Mouse (Mus musculus) MEL (cell line): Measurements from ENCODE around the gene Acrv1. TPM values are rescaled to one million over a fixed set of nuclear protein-coding genes. Genes with fewer than 3 reads are reported as not detected.

Experiments
- DNase-seq: peaks from one replicate; pipeline ENCODE4 v3.0.0; 2011; ENCODE audit warnings: low read depth, low spot score
- H3K27ac ChIP-seq: 2 replicates; pipeline ENCODE4 v1.5.1; 2012; ENCODE audit warnings: low read depth, mild to moderate bottlenecking, control low read depth, low read length, moderate library complexity; ENCODE audit not compliant: control insufficient read depth
- H3K27me3 ChIP-seq, 2 experiments: fragments of 150-350 bp in 1 of 2; sonication (generic) in 1 of 2; 2 replicates each; pipeline ENCODE4 v1.6.1; 2012; ENCODE audit warnings: low read length in 2 of 2, mild to moderate bottlenecking in 2 of 2, improper control_type of control experiment in 1 of 2, moderate library complexity in 1 of 2; ENCODE audit not compliant: insufficient read depth in 2 of 2, control insufficient read depth in 1 of 2
- H3K36me3 ChIP-seq, 2 experiments: 2 replicates each; pipeline ENCODE4 v1.6.1; 2012 to 2014; ENCODE audit warnings: low read length in 2 of 2, improper control_type of control experiment in 1 of 2, inconsistent platforms in 1 of 2, mild to moderate bottlenecking in 1 of 2; ENCODE audit not compliant: insufficient read depth in 2 of 2, control insufficient read depth in 1 of 2
- H3K4me1 ChIP-seq, 2 experiments: fragments of 150-350 bp in 1 of 2; sonication (generic) in 1 of 2; 2 replicates each; pipeline ENCODE4 v1.6.1; 2012; ENCODE audit warnings: low read length in 2 of 2, improper control_type of control experiment in 1 of 2, mild to moderate bottlenecking in 1 of 2; ENCODE audit not compliant: insufficient read depth in 2 of 2, control insufficient read depth in 1 of 2
- H3K4me3 ChIP-seq, 2 experiments: fragments of 150-350 bp in 1 of 2; sonication (generic) in 1 of 2; 2 replicates each; pipeline ENCODE4 v1.5.1; 2012; ENCODE audit warnings: low read depth in 2 of 2, low read length in 2 of 2, mild to moderate bottlenecking in 2 of 2, moderate library complexity in 2 of 2, control low read depth in 1 of 2, improper control_type of control experiment in 1 of 2; ENCODE audit not compliant: control insufficient read depth in 1 of 2, insufficient read depth in 1 of 2
- H3K79me2 ChIP-seq: 2 replicates; pipeline ENCODE4 v1.6.1; 2012; ENCODE audit warnings: mild to moderate bottlenecking, low read length, moderate library complexity; ENCODE audit not compliant: control insufficient read depth, poor library complexity, insufficient read depth
- H3K9ac ChIP-seq: 2 replicates; pipeline ENCODE4 v1.6.1; 2012; ENCODE audit warnings: low read depth, mild to moderate bottlenecking, control low read depth, low read length, moderate library complexity; ENCODE audit not compliant: control insufficient read depth, poor library complexity, severe bottlenecking
- H3K9me3 ChIP-seq: fragments of 150-350 bp; sonication (generic); replicated peaks from 2 replicates; pipeline ENCODE4 v1.6.1; 2012; ENCODE audit warnings: mild to moderate bottlenecking, low read length, improper control_type of control experiment, moderate library complexity; ENCODE audit not compliant: insufficient read depth
- CHD1 ChIP-seq: IDR thresholded peaks from 2 replicates; pipeline ENCODE4 v1.6.1; 2012; ENCODE audit warnings: low read depth, mild to moderate bottlenecking, inconsistent platforms, low read length, improper control_type of control experiment
- CHD2 ChIP-seq: IDR thresholded peaks from 2 replicates; pipeline ENCODE4 v1.6.1; 2011; ENCODE audit warnings: low read length, improper control_type of control experiment
- CTCF ChIP-seq, 3 experiments: IDR thresholded peaks in 2 of 3; conservative IDR thresholded peaks in 1 of 3; 2 replicates each; pipeline ENCODE4 v1.5.1; 2011 to 2012; ENCODE audit warnings: low read length in 3 of 3, low read depth in 2 of 3, mild to moderate bottlenecking in 2 of 3, improper control_type of control experiment in 1 of 3, inconsistent platforms in 1 of 3, mixed read lengths in 1 of 3, moderate library complexity in 1 of 3; ENCODE audit not compliant: control insufficient read depth in 1 of 3, insufficient read depth in 1 of 3, poor library complexity in 1 of 3, severe bottlenecking in 1 of 3
- EP300 ChIP-seq, 2 experiments: IDR thresholded peaks; 2 replicates each; pipeline ENCODE4 v1.6.1; 2011; ENCODE audit warnings: improper control_type of control experiment in 2 of 2, low read length in 2 of 2, low read depth in 1 of 2, mild to moderate bottlenecking in 1 of 2
- ETS1 ChIP-seq: IDR thresholded peaks from 2 replicates; pipeline ENCODE4 v1.6.1; 2012; ENCODE audit warnings: low read depth, mild to moderate bottlenecking, inconsistent platforms, low read length, improper control_type of control experiment, moderate library complexity
- GATA1 ChIP-seq: IDR thresholded peaks from 2 replicates; pipeline ENCODE4 v1.6.1; 2011; ENCODE audit warnings: low read depth, low read length, improper control_type of control experiment
- HCFC1 ChIP-seq: IDR thresholded peaks from 2 replicates; pipeline ENCODE4 v1.6.1; 2012; ENCODE audit warnings: low read depth, mild to moderate bottlenecking, inconsistent platforms, low read length, improper control_type of control experiment, moderate library complexity
- MAZ ChIP-seq: IDR thresholded peaks from 2 replicates; pipeline ENCODE4 v1.6.1; 2012; ENCODE audit warnings: low read depth, mild to moderate bottlenecking, inconsistent platforms, low read length, improper control_type of control experiment
- MEF2A ChIP-seq: IDR thresholded peaks from 2 replicates; pipeline ENCODE4 v1.6.1; 2014; ENCODE audit warnings: low read depth, mild to moderate bottlenecking, inconsistent platforms, low read length, improper control_type of control experiment; ENCODE audit not compliant: poor library complexity, insufficient replicate concordance, severe bottlenecking; ENCODE audit errors: extremely low read depth
- MXI1 ChIP-seq: IDR thresholded peaks from 2 replicates; pipeline ENCODE4 v1.6.1; 2011; ENCODE audit warnings: mild to moderate bottlenecking, low read depth, low read length, improper control_type of control experiment
- MYB ChIP-seq: IDR thresholded peaks from 2 replicates; pipeline ENCODE4 v1.6.1; 2011; ENCODE audit warnings: mild to moderate bottlenecking, low read depth, low read length, improper control_type of control experiment
- MYC ChIP-seq: IDR thresholded peaks from 2 replicates; pipeline ENCODE4 v1.6.1; 2011; ENCODE audit warnings: low read depth, mild to moderate bottlenecking, low read length, improper control_type of control experiment, moderate library complexity
- NELFE ChIP-seq: IDR thresholded peaks from 2 replicates; pipeline ENCODE4 v1.6.1; 2011; ENCODE audit warnings: low read depth, low read length, improper control_type of control experiment
- POLR2A ChIP-seq, 2 experiments: IDR thresholded peaks; 2 replicates each; pipeline ENCODE4 v1.6.1; 2011 to 2012; ENCODE audit warnings: low read length in 2 of 2, mild to moderate bottlenecking in 2 of 2, control low read depth in 1 of 2, improper control_type of control experiment in 1 of 2, low read depth in 1 of 2, moderate library complexity in 1 of 2; ENCODE audit not compliant: control insufficient read depth in 1 of 2, insufficient read depth in 1 of 2, poor library complexity in 1 of 2
- POLR2AphosphoS2 ChIP-seq: IDR thresholded peaks from 2 replicates; pipeline ENCODE4 v1.6.1; 2011; ENCODE audit warnings: low read length, improper control_type of control experiment
- RAD21 ChIP-seq: IDR thresholded peaks from 2 replicates; pipeline ENCODE4 v1.6.1; 2011; ENCODE audit warnings: mild to moderate bottlenecking, low read depth, low read length, improper control_type of control experiment
- RCOR1 ChIP-seq: IDR thresholded peaks from 2 replicates; pipeline ENCODE4 v1.6.1; 2012; ENCODE audit warnings: low read depth, mild to moderate bottlenecking, inconsistent platforms, low read length, improper control_type of control experiment
- SIN3A ChIP-seq: IDR thresholded peaks from 2 replicates; pipeline ENCODE4 v1.6.1; 2012; ENCODE audit warnings: low read length, improper control_type of control experiment, inconsistent platforms
- SMC3 ChIP-seq: IDR thresholded peaks from 2 replicates; pipeline ENCODE4 v1.6.1; 2011; ENCODE audit warnings: low read depth, low read length, improper control_type of control experiment
- TAL1 ChIP-seq: IDR thresholded peaks from 2 replicates; pipeline ENCODE4 v1.6.1; 2012; ENCODE audit warnings: mild to moderate bottlenecking, inconsistent platforms, low read length, moderate library complexity, mixed read lengths
- TBP ChIP-seq: IDR thresholded peaks from 2 replicates; pipeline ENCODE4 v1.8.0; 2011; ENCODE audit warnings: low read depth, low read length, improper control_type of control experiment
- UBTF ChIP-seq: IDR thresholded peaks from 2 replicates; pipeline ENCODE4 v1.6.1; 2012; ENCODE audit warnings: low read depth, mild to moderate bottlenecking, inconsistent platforms, low read length, improper control_type of control experiment, moderate library complexity, borderline replicate concordance; ENCODE audit not compliant: insufficient read depth
- USF1 ChIP-seq: IDR thresholded peaks from 2 replicates; pipeline ENCODE4 v1.6.1; 2014; ENCODE audit warnings: low read depth, mild to moderate bottlenecking, inconsistent platforms, low read length, improper control_type of control experiment, moderate library complexity
- ZC3H11A ChIP-seq: IDR thresholded peaks from 2 replicates; pipeline ENCODE4 v1.6.1; 2012; ENCODE audit warnings: low read depth, mild to moderate bottlenecking, inconsistent platforms, low read length, improper control_type of control experiment
- ZKSCAN1 ChIP-seq: IDR thresholded peaks from 2 replicates; pipeline ENCODE4 v1.6.1; 2012; ENCODE audit warnings: low read depth, mild to moderate bottlenecking, inconsistent platforms, low read length, improper control_type of control experiment, moderate library complexity
- ZMIZ1 ChIP-seq: IDR thresholded peaks from 2 replicates; pipeline ENCODE4 v1.6.1; 2012; ENCODE audit warnings: low read depth, mild to moderate bottlenecking, inconsistent platforms, low read length, improper control_type of control experiment, moderate library complexity
- ZNF384 ChIP-seq: IDR thresholded peaks from 2 replicates; pipeline ENCODE4 v1.6.1; 2012; ENCODE audit warnings: low read depth, mild to moderate bottlenecking, inconsistent platforms, low read length, improper control_type of control experiment
- polyA plus RNA-seq, 2 experiments: library from polyadenylated mRNA; stranded (reverse) in 1 of 2; unstranded in 1 of 2; fragments of >175 nt in 1 of 2; fragments of >200 nt in 1 of 2; gene quantifications; 2 replicates each; pipeline versions ENCODE4 v1.2.1 to v1.2.4; 2012; ENCODE audit warnings: low replicate concordance in 2 of 2, low read depth in 1 of 2; ENCODE audit not compliant: insufficient read length in 2 of 2, insufficient read depth in 1 of 2, missing spikeins in 1 of 2
- total RNA-seq: library from RNA; depleted of rRNA; stranded (reverse); fragments of 300-350 nt; gene quantifications from 2 replicates; pipeline ENCODE4 v1.2.3, GENCODE M21; 2012

Gene Acrv1
- total and polyA plus RNA-seq, 3 experiments, result 0.18 TPM; not detected in 2

- no peaks in the 10 kb centered on the region for H3K9me3 ChIP-seq
- no peak overlapping the region for H3K9ac ChIP-seq
- no peaks in the 10 kb centered on the region for H3K4me1 ChIP-seq
- no peaks in the 10 kb centered on the region for H3K27me3 ChIP-seq
- no peak overlapping the region for H3K27ac ChIP-seq
- peak; percentile 28 for DNase-seq
- peaks cover 0 to 56% of the 10 kb centered on the region in 2 experiments; a peak in 3 of 4 replicates for H3K36me3 ChIP-seq
- H3K4me3 ChIP-seq, result no peak overlapping the region
- TF ChIP-seq CHD1 (no peak), POLR2AphosphoS2 (no peak), SIN3A (no peak), POLR2A (IDR thresholded peaks at IDR 0.05; ENCODE audit: control insufficient read depth in 1 of 2, insufficient read depth in 1 of 2, low read depth in 1 of 2, low read length in 2 of 2, poor library complexity in 1 of 2) (no peak), ZKSCAN1 (no peak), ZNF384 (no peak), SMC3 (0 out of 2 replicates have a peak, but pooled peaks have one; percentile 5), USF1 (no peak), CTCF (IDR thresholded peaks at IDR 0.05 in 2 of 3, conservative IDR thresholded peaks at IDR 0.05 in 1 of 3; ENCODE audit: control insufficient read depth in 1 of 3, insufficient read depth in 1 of 3, low read depth in 2 of 3, low read length in 3 of 3, poor library complexity in 1 of 3, severe bottlenecking in 1 of 3) (peak in 2 of 3 experiments; percentile 12 to 28; a peak in 1 of 6 replicates), TAL1 (no peak), TBP (no peak), UBTF (no peak)
- peaks cover 2% of the 10 kb centered on the region; the same call in 1 of the 2 replicates for H3K79me2 ChIP-seq
Measured at GRCm38 (mm10) chr9:36716624-36717023, 23.6 kb downstream of the Acrv1 start.

GRCm38 (mm10) chr9:36726131-36727033 lies 33.4 kb downstream of the Acrv1 start:
- Histone ChIP-seq H3K27ac (peak overlapping the region; percentile 89), H3K9ac (peak overlapping the region; percentile 92), H3K27me3 (no peaks in the 10 kb centered on the region), H3K4me1 (peaks cover 4 to 6% of the 10 kb centered on the region in 2 experiments), H3K36me3 (peaks cover 15 to 17% of the 10 kb centered on the region in 2 experiments), H3K9me3 (no peaks in the 10 kb centered on the region), H3K79me2 (peaks cover 18% of the 10 kb centered on the region), H3K4me3 (peak overlapping the region; percentile 51 to 85)
- peak; percentile 95 for DNase-seq
- TF ChIP-seq TBP, result peak; percentile 94
- no peak for TF ChIP-seq ZKSCAN1
- peak; percentile 46 for TF ChIP-seq NELFE
- TF ChIP-seq ETS1, result 0 out of 2 replicates have a peak, but pooled peaks have one; percentile 42
- TF ChIP-seq HCFC1, result peak; percentile 80
- TF ChIP-seq CHD1, result no peak
- TF ChIP-seq CHD2, result no peak
- TF ChIP-seq RAD21, result no peak
- no peak for TF ChIP-seq MYB
- no peak for TF ChIP-seq RCOR1
- no peak for TF ChIP-seq EP300 (IDR thresholded peaks at IDR 0.05; ENCODE audit: low read depth in 1 of 2, low read length in 2 of 2)
- TF ChIP-seq MEF2A, result no peak
- TF ChIP-seq MYC, result peak; percentile 69
- no peak for TF ChIP-seq ZMIZ1
- no peak for TF ChIP-seq GATA1
- TF ChIP-seq MAZ, result peak; percentile 8; the same call in 1 of the 2 replicates
- TF ChIP-seq TAL1, result no peak
- TF ChIP-seq USF1, result peak; percentile 80
- TF ChIP-seq SMC3, result no peak
- no peak for TF ChIP-seq ZC3H11A
- peak; percentile 99 for TF ChIP-seq POLR2AphosphoS2
- no peak for TF ChIP-seq CTCF (IDR thresholded peaks at IDR 0.05 in 2 of 3, conservative IDR thresholded peaks at IDR 0.05 in 1 of 3; ENCODE audit: control insufficient read depth in 1 of 3, insufficient read depth in 1 of 3, low read depth in 2 of 3, low read length in 3 of 3, poor library complexity in 1 of 3, severe bottlenecking in 1 of 3)
- peak; percentile 91 for TF ChIP-seq SIN3A
- TF ChIP-seq POLR2A (IDR thresholded peaks at IDR 0.05; ENCODE audit: control insufficient read depth in 1 of 2, insufficient read depth in 1 of 2, low read depth in 1 of 2, low read length in 2 of 2, poor library complexity in 1 of 2), result peak in 1 of 2 experiments; percentile 90; a peak in 2 of 4 replicates
- TF ChIP-seq MXI1, result peak; percentile 81
